Mouse (Mus musculus): Measurements from ENCODE around the gene Olfr1359.
A peak's percentile ranks its signal among the peaks of the same experiment; 100 is the strongest.

DNA sequence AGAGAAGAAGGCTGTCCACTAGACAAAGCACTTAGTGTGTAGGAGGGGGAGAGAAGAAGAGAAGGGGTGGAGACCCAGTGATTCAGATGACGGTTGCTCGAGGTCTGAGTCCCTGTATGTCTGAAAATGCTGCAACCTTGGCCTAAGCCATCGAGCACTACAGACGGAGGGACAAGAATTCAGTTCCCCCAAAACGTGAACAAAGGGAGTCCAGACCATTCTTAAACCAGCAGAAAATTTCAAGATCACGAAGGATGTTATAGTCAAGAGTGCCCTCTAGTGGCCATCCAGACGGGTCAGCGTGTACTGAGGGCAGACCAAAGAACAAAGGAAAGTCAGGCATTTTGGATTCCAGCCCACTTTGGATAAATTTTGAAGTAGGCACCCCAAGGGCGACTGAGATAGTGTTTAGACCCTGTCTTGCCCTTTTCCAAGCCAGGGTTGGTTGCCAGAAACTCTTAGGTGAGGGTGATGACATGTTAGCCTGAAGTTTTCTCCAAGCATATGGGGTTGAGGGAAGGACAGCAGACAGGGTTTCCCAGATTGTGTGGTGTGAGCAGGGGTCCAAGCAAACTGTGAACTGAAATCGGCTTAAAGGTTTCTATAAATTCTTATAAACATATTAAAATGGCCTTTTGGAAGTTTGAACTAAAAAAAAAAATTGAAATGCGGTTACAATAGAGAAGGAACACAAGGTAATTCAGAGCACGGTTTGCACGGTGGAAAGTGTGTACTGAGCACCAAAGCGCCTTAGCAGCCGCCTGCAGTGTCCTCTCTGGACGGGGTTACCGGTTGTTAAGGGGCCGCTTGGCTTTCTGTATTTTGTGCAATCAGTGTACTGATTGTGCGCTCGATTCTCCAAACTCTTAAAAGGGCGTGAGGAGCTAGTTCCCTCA, 36.3 kb downstream of the Olfr1359 start:
- TF ChIP-seq POLR2A (IDR thresholded peaks at IDR 0.05; ENCODE audit: extremely low read depth, insufficient read depth, low read length) (no peak), CTCF (IDR thresholded peaks at IDR 0.05; ENCODE audit: low read depth, low read length) (peak; percentile 66; the same call in 1 of the 2 replicates)

Measured in liver, adult 2 months (tissue).